Mouse (Mus musculus) erythroblast, embryonic 14.5 days (primary cell): ENCODE measurements around the gene Scrn1.

Experiments
- GATA1 ChIP-seq: IDR thresholded peaks from 2 replicates; pipeline ENCODE4 v1.6.1; 2012; ENCODE audit warnings: low read length, inconsistent platforms, mixed read lengths
- TAL1 ChIP-seq: IDR thresholded peaks from 3 replicates; pipeline ENCODE4 v1.6.1; 2012; ENCODE audit warnings: low read length, inconsistent platforms, mixed read lengths

DNA sequence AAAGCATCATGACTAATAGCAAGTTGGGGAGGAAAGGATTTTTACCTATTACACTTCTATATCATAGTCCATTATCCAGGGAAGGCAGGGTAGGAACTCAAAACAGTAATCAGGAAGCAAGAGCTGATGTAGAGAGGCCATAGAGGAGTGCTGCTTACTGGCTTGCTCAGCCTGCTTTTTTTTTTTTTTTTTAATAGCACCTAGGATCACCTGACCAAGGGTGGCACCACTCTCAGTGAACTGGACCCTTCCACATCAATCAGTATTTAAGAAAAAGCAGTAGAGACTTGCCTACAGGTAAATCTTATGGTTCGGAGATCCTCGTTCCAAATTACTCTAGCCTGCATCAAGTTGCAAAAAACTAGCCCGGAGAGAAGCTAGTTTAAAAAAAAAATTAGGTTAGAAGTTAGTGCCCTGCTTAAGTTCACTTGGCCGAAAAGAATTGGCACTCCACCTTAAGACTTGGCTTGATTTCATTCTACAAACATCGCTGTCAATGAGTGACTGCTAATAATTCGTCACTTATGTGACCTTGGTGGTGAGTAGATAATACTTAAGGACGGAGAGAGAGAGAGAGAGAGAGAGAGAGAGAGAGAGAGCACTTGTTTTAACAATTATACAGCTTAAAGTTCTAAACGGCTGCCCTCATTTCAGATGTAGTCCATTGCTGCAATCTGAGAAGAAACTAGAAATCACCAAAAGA is 27.6 kb upstream of the Scrn1 start:
- TF ChIP-seq GATA1 (no peak), TAL1 (no peak)
